In genomic region chr8:106929921-106930320, GRCm38 (mm10) we compare ENCODE assay signal across 13 mouse cellular contexts. TPM values are rescaled to one million over a fixed set of nuclear protein-coding genes. Genes with fewer than 3 reads are reported as not detected.
DNase-seq lines count a peak whose midpoint lies in the region; ATAC-seq and TF ChIP-seq lines count a peak whose summit lies in the region.
"Had no signal": no experiment of that assay in that cellular context is flagged by ENCODE, and none has a peak within 500 bp of the region (broad histone marks: within the 10 kb centered on the region; RNA-seq: fewer than 3 reads in every experiment).

No protein-coding gene starts in this region.

- TF ChIP-seq CTCF in thymus, adult 2 months (IDR thresholded peaks at IDR 0.05; ENCODE audit: borderline replicate concordance, control insufficient read depth, extremely low read depth, insufficient read depth, low read length, poor library complexity) = no peak

- no peak for DNase-seq in embryonic facial prominence, embryonic 10.5 days (ENCODE audit: low spot score)
- DNase-seq in kidney, postnatal 10 days = no peak
- no peak for DNase-seq in thymus, adult 2 months
- no peak for DNase-seq in thymus, postnatal 0 days (ENCODE audit: low spot score)
- no peak for DNase-seq in midbrain, embryonic 11.5 days (ENCODE audit: low spot score, missing footprints)
- DNase-seq in thymus, postnatal 25 days = no peak
- DNase-seq: cerebellum, adult 9-10 months; right cerebral cortex, adult 18-20 months had no signal

- H3K4me3 ChIP-seq in embryonic facial prominence, embryonic 13.5 days = no peak overlapping the region
- no peak overlapping the region for H3K4me3 ChIP-seq in embryonic facial prominence, embryonic 10.5 days
- no peak overlapping the region for H3K4me3 ChIP-seq in kidney, embryonic 15.5 days (replicated peaks)
- no peak overlapping the region for H3K4me3 ChIP-seq in thymus, adult 2 months (ENCODE audit: control insufficient read depth, insufficient read depth, low read length)
- H3K4me3 ChIP-seq in midbrain, embryonic 11.5 days (ENCODE audit: low read depth, low read length) = no peak overlapping the region

- no peak overlapping the region for H3K9ac ChIP-seq in embryonic facial prominence, embryonic 13.5 days
- H3K9ac ChIP-seq in kidney, embryonic 15.5 days = no peak overlapping the region
- no peak overlapping the region for H3K9ac ChIP-seq in midbrain, embryonic 11.5 days (ENCODE audit: low read length)

- TF ChIP-seq POLR2A in thymus, adult 2 months (IDR thresholded peaks at IDR 0.05; ENCODE audit: control insufficient read depth, extremely low read depth, insufficient read depth, low read length, poor library complexity) = no peak

- H3K9me3 ChIP-seq in embryonic facial prominence, embryonic 13.5 days = no peaks in the 10 kb centered on the region
- H3K9me3 ChIP-seq in embryonic facial prominence, embryonic 10.5 days = no peaks in the 10 kb centered on the region
- no peaks in the 10 kb centered on the region for H3K9me3 ChIP-seq in kidney, embryonic 15.5 days (replicated peaks)
- no peaks in the 10 kb centered on the region for H3K9me3 ChIP-seq in midbrain, embryonic 11.5 days (ENCODE audit: control insufficient read depth, low read length)

- WGBS in embryonic facial prominence, embryonic 13.5 days = 68% methylated on average over 5 of the region's 5 CpGs
- WGBS in embryonic facial prominence, embryonic 10.5 days = 74% methylated on average over 5 of the region's 5 CpGs
- 65% methylated on average over 5 of the region's 5 CpGs for WGBS in kidney, embryonic 15.5 days
- WGBS in thymus, adult 2 months = 91% methylated on average over 5 of the region's 5 CpGs
- 86% methylated on average over 5 of the region's 5 CpGs for WGBS in midbrain, embryonic 11.5 days

- ATAC-seq in embryonic facial prominence, embryonic 13.5 days (ENCODE audit: insufficient number of reproducible peaks, insufficient read depth, low FRiP score, low TSS enrichment, low read depth) = no peak
- ATAC-seq in kidney, embryonic 15.5 days (replicated peaks; ENCODE audit: low FRiP score) = no peak
- ATAC-seq in midbrain, embryonic 11.5 days (ENCODE audit: low FRiP score) = no peak
- ATAC-seq: forebrain, embryonic 16.5 days; hindbrain, embryonic 16.5 days; midbrain, embryonic 16.5 days had no signal

- H3K4me2 ChIP-seq in embryonic facial prominence, embryonic 13.5 days = no peak overlapping the region
- H3K4me2 ChIP-seq in kidney, embryonic 15.5 days = no peak overlapping the region
- H3K4me2 ChIP-seq in midbrain, embryonic 11.5 days = no peak overlapping the region

- H3K27me3 ChIP-seq in embryonic facial prominence, embryonic 13.5 days = peaks cover 4% of the 10 kb centered on the region; the same call in 1 of the 2 replicates
- H3K27me3 ChIP-seq in embryonic facial prominence, embryonic 10.5 days (replicated peaks; ENCODE audit: low read depth, poor library complexity, severe bottlenecking) = peaks cover 23% of the 10 kb centered on the region
- H3K27me3 ChIP-seq in kidney, embryonic 15.5 days = no peaks in the 10 kb centered on the region
- H3K27me3 ChIP-seq in thymus, adult 2 months (ENCODE audit: control insufficient read depth, insufficient read depth, low read length) = no peaks in the 10 kb centered on the region
- peaks cover 4% of the 10 kb centered on the region; the same call in 1 of the 2 replicates for H3K27me3 ChIP-seq in midbrain, embryonic 11.5 days (ENCODE audit: control insufficient read depth, insufficient read depth, low read length)

- peaks cover 26% of the 10 kb centered on the region for H3K4me1 ChIP-seq in embryonic facial prominence, embryonic 13.5 days
- H3K4me1 ChIP-seq in embryonic facial prominence, embryonic 10.5 days = peaks cover 30% of the 10 kb centered on the region
- peaks cover 22% of the 10 kb centered on the region for H3K4me1 ChIP-seq in kidney, embryonic 15.5 days
- no peaks in the 10 kb centered on the region for H3K4me1 ChIP-seq in thymus, adult 2 months (replicated peaks; ENCODE audit: control insufficient read depth, insufficient read depth, low read length)
- H3K4me1 ChIP-seq in midbrain, embryonic 11.5 days (ENCODE audit: control insufficient read depth, insufficient read depth, low read length) = peaks cover 4% of the 10 kb centered on the region; the same call in 1 of the 2 replicates

- peak overlapping the region; percentile 52; the same call in 1 of the 2 replicates for H3K27ac ChIP-seq in embryonic facial prominence, embryonic 13.5 days
- H3K27ac ChIP-seq in embryonic facial prominence, embryonic 10.5 days (replicated peaks) = no peak overlapping the region
- peak overlapping the region; percentile 38 for H3K27ac ChIP-seq in kidney, embryonic 15.5 days
- 0 out of 2 replicates have a peak overlapping the region, but pooled peaks have one; percentile 11 for H3K27ac ChIP-seq in thymus, adult 2 months (ENCODE audit: control insufficient read depth, insufficient read depth, low read length)
- no peak overlapping the region for H3K27ac ChIP-seq in midbrain, embryonic 11.5 days (ENCODE audit: low read depth, low read length)

- no peaks in the 10 kb centered on the region for H3K36me3 ChIP-seq in embryonic facial prominence, embryonic 13.5 days
- H3K36me3 ChIP-seq in embryonic facial prominence, embryonic 10.5 days (replicated peaks) = peaks cover under 1% of the 10 kb centered on the region; the same call in 1 of the 2 replicates
- H3K36me3 ChIP-seq in kidney, embryonic 15.5 days = no peaks in the 10 kb centered on the region
- no peaks in the 10 kb centered on the region for H3K36me3 ChIP-seq in thymus, adult 2 months (ENCODE audit: control insufficient read depth, insufficient read depth, low read length)
- no peaks in the 10 kb centered on the region for H3K36me3 ChIP-seq in midbrain, embryonic 11.5 days (ENCODE audit: control insufficient read depth, insufficient read depth, low read length)

RNA-seq across cellular contexts. Expression of gene Sntb2, which starts 5.6 kb away (rescaled TPM):
- 17.6 and 20.1 TPM in 2 replicates for polyA plus RNA-seq in embryonic facial prominence, embryonic 13.5 days (2015; fragmentation: Nextera tagmentation; extraction: Ambion mirVana)
- polyA plus RNA-seq in embryonic facial prominence, embryonic 10.5 days (2016; fragmentation: Nextera tagmentation; extraction: Ambion mirVana) = 11.6 and 12.3 TPM in 2 replicates
- 15.6 and 16.4 TPM in 2 replicates for polyA plus RNA-seq in kidney, embryonic 15.5 days (2015; fragmentation: Nextera tagmentation; extraction: Ambion mirVana)
- polyA plus RNA-seq in thymus, adult 2 months (2012; rRNA removed) = 4.5 and 4.6 TPM in 2 replicates
- polyA plus RNA-seq in thymus, postnatal 0 days (2015; fragmentation: Nextera tagmentation; extraction: Ambion mirVana) = 5.9 and 10.0 TPM in 2 replicates
- 5.9 and 6.2 TPM in 2 replicates for polyA plus RNA-seq in midbrain, embryonic 11.5 days (2014; fragmentation: Nextera tagmentation; extraction: Ambion mirVana)

RNA-seq across cellular contexts. Expression of gene Utp4, which starts 36.5 kb away (rescaled TPM):
- polyA plus RNA-seq in embryonic facial prominence, embryonic 13.5 days (2015; fragmentation: Nextera tagmentation; extraction: Ambion mirVana) = 74.4 and 76.9 TPM in 2 replicates
- 100 and 103 TPM in 2 replicates for polyA plus RNA-seq in embryonic facial prominence, embryonic 10.5 days (2016; fragmentation: Nextera tagmentation; extraction: Ambion mirVana)
- 85.8 and 86.4 TPM in 2 replicates for polyA plus RNA-seq in kidney, embryonic 15.5 days (2015; fragmentation: Nextera tagmentation; extraction: Ambion mirVana)
- 35.8 and 36.6 TPM in 2 replicates for polyA plus RNA-seq in thymus, adult 2 months (2012; rRNA removed)
- polyA plus RNA-seq in thymus, postnatal 0 days (2015; fragmentation: Nextera tagmentation; extraction: Ambion mirVana) = 69.4 and 70.7 TPM in 2 replicates
- polyA plus RNA-seq in midbrain, embryonic 11.5 days (2014; fragmentation: Nextera tagmentation; extraction: Ambion mirVana) = 72.7 and 73.6 TPM in 2 replicates

RNA-seq across cellular contexts. Expression of gene Has3, which starts 59.9 kb away (rescaled TPM):
- 0.66 and 0.76 TPM in 2 replicates for polyA plus RNA-seq in embryonic facial prominence, embryonic 13.5 days (2015; fragmentation: Nextera tagmentation; extraction: Ambion mirVana)
- polyA plus RNA-seq in embryonic facial prominence, embryonic 10.5 days (2016; fragmentation: Nextera tagmentation; extraction: Ambion mirVana) = 0.05 and 0.17 TPM in 2 replicates
- polyA plus RNA-seq in kidney, embryonic 15.5 days (2015; fragmentation: Nextera tagmentation; extraction: Ambion mirVana) = 1.2 and 1.5 TPM in 2 replicates
- 1.4 and 2.0 TPM in 2 replicates for polyA plus RNA-seq in thymus, adult 2 months (2012; rRNA removed)
- 0.26 and 0.56 TPM in 2 replicates for polyA plus RNA-seq in thymus, postnatal 0 days (2015; fragmentation: Nextera tagmentation; extraction: Ambion mirVana)
- 0.10 and 0.14 TPM in 2 replicates for polyA plus RNA-seq in midbrain, embryonic 11.5 days (2014; fragmentation: Nextera tagmentation; extraction: Ambion mirVana)

Comparison
In these comparisons a context has a peak if more than half of its experiments do, and no peak if none do; other contexts are left out.
1. H3K27ac ChIP-seq: peak in embryonic facial prominence, embryonic 13.5 days (single experiment), kidney, embryonic 15.5 days (single experiment) and thymus, adult 2 months (single experiment); none in embryonic facial prominence, embryonic 10.5 days (single experiment) and midbrain, embryonic 11.5 days (single experiment).